Mouse (Mus musculus): Measurements from ENCODE around the gene Sema4b. TPM values are rescaled to one million over a fixed set of nuclear protein-coding genes. Genes with fewer than 3 reads are reported as not detected.

Sema4b gene
- total RNA-seq, 1 experiment from 2014 or later, result 42.9 TPM

GRCm38 (mm10) chr7:80193941-80194739 lies 7.5 kb downstream of the Sema4b start:
- ATAC-seq (ENCODE audit: extremely low read depth, insufficient number of reproducible peaks, low FRiP score, poor library complexity, severe bottlenecking), result no peak

- no peak for ATAC-seq (ENCODE audit: extremely low read depth, insufficient number of reproducible peaks, low FRiP score, poor library complexity, severe bottlenecking)
Observed at GRCm38 (mm10) chr7:80195146-80195545, 8.5 kb downstream of the Sema4b start.

GRCm38 (mm10) chr7:80195576-80196263 lies 9.1 kb downstream of the Sema4b start:
- no peak for ATAC-seq (ENCODE audit: extremely low read depth, insufficient number of reproducible peaks, low FRiP score, poor library complexity, severe bottlenecking)

- ATAC-seq (ENCODE audit: extremely low read depth, insufficient number of reproducible peaks, low FRiP score, poor library complexity, severe bottlenecking), result peak; percentile 45; the same call in 1 of the 2 replicates
Observed at GRCm38 (mm10) chr7:80197371-80197770, 10.7 kb downstream of the Sema4b start.

- ATAC-seq (ENCODE audit: extremely low read depth, insufficient number of reproducible peaks, low FRiP score, poor library complexity, severe bottlenecking), result peak; percentile 52
Observed at GRCm38 (mm10) chr7:80197941-80198778, 11.5 kb downstream of the Sema4b start.

- ATAC-seq (ENCODE audit: extremely low read depth, insufficient number of reproducible peaks, low FRiP score, poor library complexity, severe bottlenecking), result no peak
Observed at GRCm38 (mm10) chr7:80198863-80199262, 12.2 kb downstream of the Sema4b start.

GRCm38 (mm10) chr7:80199286-80199685 lies 12.6 kb downstream of the Sema4b start:
- no peak for ATAC-seq (ENCODE audit: extremely low read depth, insufficient number of reproducible peaks, low FRiP score, poor library complexity, severe bottlenecking)

GRCm38 (mm10) chr7:80199851-80200587 lies 13.4 kb downstream of the Sema4b start:
- ATAC-seq (ENCODE audit: extremely low read depth, insufficient number of reproducible peaks, low FRiP score, poor library complexity, severe bottlenecking), result no peak

- ATAC-seq (ENCODE audit: extremely low read depth, insufficient number of reproducible peaks, low FRiP score, poor library complexity, severe bottlenecking), result no peak
Observed at GRCm38 (mm10) chr7:80200588-80200945, 13.9 kb downstream of the Sema4b start.

GRCm38 (mm10) chr7:80200963-80201539 lies 14.4 kb downstream of the Sema4b start:
- no peak for ATAC-seq (ENCODE audit: extremely low read depth, insufficient number of reproducible peaks, low FRiP score, poor library complexity, severe bottlenecking)

- no peak for ATAC-seq (ENCODE audit: extremely low read depth, insufficient number of reproducible peaks, low FRiP score, poor library complexity, severe bottlenecking)
Observed at GRCm38 (mm10) chr7:80201888-80202540, 15.4 kb downstream of the Sema4b start.

GRCm38 (mm10) chr7:80202961-80203360 lies 16.3 kb downstream of the Sema4b start:
- ATAC-seq (ENCODE audit: extremely low read depth, insufficient number of reproducible peaks, low FRiP score, poor library complexity, severe bottlenecking), result 0 out of 2 replicates have a peak, but pooled peaks have one; percentile 21

- peak; percentile 61 for ATAC-seq (ENCODE audit: extremely low read depth, insufficient number of reproducible peaks, low FRiP score, poor library complexity, severe bottlenecking)
Observed at GRCm38 (mm10) chr7:80203638-80204096, 17.0 kb downstream of the Sema4b start.

GRCm38 (mm10) chr7:80204362-80204761 lies 17.7 kb downstream of the Sema4b start:
- no peak for ATAC-seq (ENCODE audit: extremely low read depth, insufficient number of reproducible peaks, low FRiP score, poor library complexity, severe bottlenecking)

- ATAC-seq (ENCODE audit: extremely low read depth, insufficient number of reproducible peaks, low FRiP score, poor library complexity, severe bottlenecking), result no peak
Observed at GRCm38 (mm10) chr7:80204961-80205360, 18.3 kb downstream of the Sema4b start.

- no peak for ATAC-seq (ENCODE audit: extremely low read depth, insufficient number of reproducible peaks, low FRiP score, poor library complexity, severe bottlenecking)
Observed at GRCm38 (mm10) chr7:80205705-80206589, 19.3 kb downstream of the Sema4b start.

GRCm38 (mm10) chr7:80207314-80207731 lies 20.7 kb downstream of the Sema4b start:
- ATAC-seq (ENCODE audit: extremely low read depth, insufficient number of reproducible peaks, low FRiP score, poor library complexity, severe bottlenecking), result 0 out of 2 replicates have a peak, but pooled peaks have one; percentile 5

Measured in neutrophil, adult 5-6 weeks (primary cell).